Mouse (Mus musculus): ENCODE measurements around the gene Ppfia2.

Ppfia2 gene

GRCm38 (mm10) chr10:106681395-106681794, 211.3 kb downstream of the Ppfia2 start:
- no peak for DNase-seq

GRCm38 (mm10) chr10:106685519-106685918, 215.4 kb downstream of the Ppfia2 start:
- DNase-seq = no peak

- DNase-seq = no peak
Observed at GRCm38 (mm10) chr10:106719936-106720335, 249.8 kb downstream of the Ppfia2 start.

- DNase-seq = no peak
Observed at GRCm38 (mm10) chr10:106732265-106732664, 262.1 kb downstream of the Ppfia2 start.

- DNase-seq = no peak
Observed at GRCm38 (mm10) chr10:106736230-106737063, 266.3 kb downstream of the Ppfia2 start.

- DNase-seq = no peak
Observed at GRCm38 (mm10) chr10:106738190-106738589, 268.1 kb downstream of the Ppfia2 start.

- no peak for DNase-seq
Observed at GRCm38 (mm10) chr10:106744966-106745365, 274.8 kb downstream of the Ppfia2 start.

- no peak for DNase-seq
Observed at GRCm38 (mm10) chr10:106761061-106761460, 290.9 kb downstream of the Ppfia2 start.

- DNase-seq = no peak
Observed at GRCm38 (mm10) chr10:106763785-106764184, 293.6 kb downstream of the Ppfia2 start.

GRCm38 (mm10) chr10:106775571-106775970, 305.4 kb downstream of the Ppfia2 start:
- DNase-seq = no peak

- no peak for DNase-seq
Observed at GRCm38 (mm10) chr10:106815447-106815846, 345.3 kb downstream of the Ppfia2 start.

GRCm38 (mm10) chr10:106818381-106818780, 348.2 kb downstream of the Ppfia2 start:
- DNase-seq = no peak

GRCm38 (mm10) chr10:106824215-106824614, 354.1 kb downstream of the Ppfia2 start:
- DNase-seq = no peak

- no peak for DNase-seq
Observed at GRCm38 (mm10) chr10:106838476-106838875, 368.3 kb downstream of the Ppfia2 start.

GRCm38 (mm10) chr10:106858106-106858505, 388.0 kb downstream of the Ppfia2 start:
- DNase-seq = no peak

GRCm38 (mm10) chr10:106870233-106870632, 400.1 kb downstream of the Ppfia2 start:
- no peak for DNase-seq

GRCm38 (mm10) chr10:106871847-106872246, 401.7 kb downstream of the Ppfia2 start:
- no peak for DNase-seq

- DNase-seq = no peak
Observed at GRCm38 (mm10) chr10:106872714-106873113, 402.6 kb downstream of the Ppfia2 start.

- no peak for DNase-seq
Observed at GRCm38 (mm10) chr10:106881330-106881729, 411.2 kb downstream of the Ppfia2 start.

- DNase-seq = no peak
Observed at GRCm38 (mm10) chr10:106896351-106896750, 426.2 kb downstream of the Ppfia2 start.

GRCm38 (mm10) chr10:106910108-106910507, 440.0 kb downstream of the Ppfia2 start:
- no peak for DNase-seq

- no peak for DNase-seq
Observed at GRCm38 (mm10) chr10:106913032-106913431, 442.9 kb downstream of the Ppfia2 start.

GRCm38 (mm10) chr10:106914275-106914674, 444.1 kb downstream of the Ppfia2 start:
- DNase-seq = no peak

GRCm38 (mm10) chr10:106914822-106915221, 444.7 kb downstream of the Ppfia2 start:
- no peak for DNase-seq

- no peak for DNase-seq
Observed at GRCm38 (mm10) chr10:106924334-106924733, 454.2 kb downstream of the Ppfia2 start.
